Comparison of ENCODE assay signal across 10 mouse cellular contexts in genomic region chr14:117919612-117920011, GRCm38 (mm10).
"Had no signal": no experiment of that assay in that cellular context is flagged by ENCODE, and none has a peak within 500 bp of the region (broad histone marks: within the 10 kb centered on the region; RNA-seq: fewer than 3 reads in every experiment).

No protein-coding gene starts in this region.

- ATAC-seq: midbrain, embryonic 13.5 days; midbrain, embryonic 15.5 days had no signal

- DNase-seq: lung, adult 18-20 months; lung, embryonic 14.5 days; lung, postnatal 10 days; lung, postnatal 4 days; right cerebral cortex, postnatal 14 days; thymus, adult 2 months; thymus, postnatal 25 days; thymus, postnatal 4 days had no signal
